Mouse (Mus musculus): ENCODE results near the gene H2-M10.3. TPM values are rescaled to one million over a fixed set of nuclear protein-coding genes. Genes with fewer than 3 reads are reported as not detected.

H2-M10.3 gene
- total RNA-seq (2023): not detected in 2 replicates

DNA sequence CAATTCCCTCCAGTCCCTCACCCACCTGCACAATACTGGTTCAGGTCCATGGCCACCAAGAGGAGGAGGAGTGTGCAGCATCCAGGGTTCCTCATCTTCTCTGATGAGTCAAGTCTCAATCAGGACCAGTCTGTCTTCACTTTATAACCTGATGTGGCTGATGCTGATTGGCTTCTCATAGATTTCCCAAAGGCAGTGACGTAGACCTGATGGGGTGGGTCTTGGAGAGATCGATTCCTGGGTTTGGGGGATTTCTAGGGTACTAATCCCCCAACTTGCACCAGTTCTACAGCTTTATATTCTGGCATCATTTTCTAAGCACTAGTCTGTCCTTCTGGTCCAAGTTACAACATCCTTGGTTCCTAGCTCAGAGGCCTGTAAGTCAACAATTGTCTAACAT lies at the start of gene H2-M10.3:
Gene H2-M10.3, minus strand, starts transcription at position 101 of the 400 bp plus-strand sequence.

DNA sequence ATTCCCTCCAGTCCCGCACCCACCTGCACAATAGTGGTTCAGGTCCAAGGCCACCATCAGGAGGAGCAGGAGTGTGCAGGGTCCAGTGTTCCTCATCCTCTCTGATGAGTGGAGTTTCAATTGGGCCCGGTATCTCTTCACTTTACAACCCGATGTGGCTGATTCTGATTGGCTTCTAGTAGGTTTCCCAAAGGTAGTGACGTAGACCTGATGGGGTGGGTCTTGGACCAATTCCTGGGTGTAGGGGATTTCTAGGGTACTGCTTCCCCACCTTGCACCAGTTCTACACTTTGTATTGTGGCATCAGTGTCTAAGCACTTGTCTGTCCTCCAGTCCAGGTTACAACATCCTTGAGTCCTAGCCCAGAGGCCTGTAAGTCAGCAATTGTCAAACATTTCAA lies 42.2 kb downstream of the H2-M10.3 start, which contains the start of gene H2-M10.1:
Gene H2-M10.1, minus strand, starts transcription at position 101 of the 400 bp plus-strand sequence.

Other genes with a start within 250 kb of the H2-M10.3 start
- gene Gm19684, start 246.7 kb downstream of the H2-M10.3 start, total RNA-seq (2023): 0.68 and 1.4 TPM in 2 replicates
- gene Gm7030, start 239.0 kb downstream of the H2-M10.3 start, total RNA-seq (2023): 1.6 and 2.5 TPM in 2 replicates
- not detected in 2 replicates for gene Gm8909, start 199.9 kb downstream of the H2-M10.3 start, total RNA-seq (2023)
- gene H2-T3, start 178.1 kb downstream of the H2-M10.3 start, total RNA-seq (2023): not detected in 2 replicates
- gene Rpp21, start 110.3 kb downstream of the H2-M10.3 start, total RNA-seq (2023): 28.8 and 46.8 TPM in 2 replicates
- gene Trim39, start 96.2 kb downstream of the H2-M10.3 start, total RNA-seq (2023): 49.7 and 70.0 TPM in 2 replicates
- gene H2-M10.2, start 81.9 kb downstream of the H2-M10.3 start, total RNA-seq (2023): not detected in 2 replicates
- not detected in 2 replicates for gene H2-M10.1, start 42.3 kb downstream of the H2-M10.3 start, total RNA-seq (2023)
- gene H2-M10.4, start 93.9 kb upstream of the H2-M10.3 start, total RNA-seq (2023): not detected in 2 replicates
- gene H2-M11, start 178.7 kb upstream of the H2-M10.3 start, total RNA-seq (2023): not detected in 2 replicates